Mouse (Mus musculus) embryo, embryonic 11.5 days (tissue): Measurements from ENCODE around the gene Aldh1a2.

Experiments used
- DNase-seq: peaks from one replicate; pipeline ENCODE4 v3.0.0-alpha.2; 2012; ENCODE audit warnings: low read depth, low spot score

Aldh1a2 gene

DNA sequence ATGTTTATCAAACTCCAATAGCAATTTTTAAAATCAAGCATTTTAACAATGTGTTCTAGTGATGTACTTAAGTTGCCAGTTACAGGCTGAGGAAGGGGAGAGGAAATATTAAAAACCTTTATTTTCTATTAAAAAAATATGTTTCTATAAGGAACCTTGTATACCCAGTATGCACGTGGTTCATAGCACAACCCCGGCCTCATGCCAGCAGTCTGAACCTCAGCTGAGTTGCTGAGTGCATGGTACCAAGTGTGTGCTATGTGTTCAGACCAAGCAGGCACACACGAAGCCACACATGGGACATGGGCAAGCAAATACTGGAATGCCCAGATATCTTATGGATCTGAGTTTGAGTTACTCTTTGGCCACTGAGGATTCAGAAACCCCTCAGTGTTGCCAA is 74.2 kb downstream of the Aldh1a2 start:
- DNase-seq: no peak

DNA sequence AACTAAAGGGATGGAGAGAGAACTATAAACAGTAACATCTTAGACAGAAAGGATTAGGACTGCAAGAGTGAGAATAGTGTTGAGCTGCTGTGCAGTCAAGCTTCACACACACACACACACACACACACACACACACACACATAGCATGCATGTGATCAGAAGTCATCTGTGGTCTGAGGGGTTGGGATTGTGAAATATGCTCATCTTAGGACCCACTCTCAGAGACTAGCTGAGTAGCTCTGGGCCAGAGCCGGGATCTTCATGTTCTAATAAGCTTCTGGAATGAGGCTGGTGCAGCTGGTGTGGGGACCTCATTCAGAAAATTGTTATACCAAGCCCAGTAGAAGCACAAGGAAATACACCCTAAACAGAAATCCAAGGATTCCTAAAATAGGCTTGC is 75.1 kb downstream of the Aldh1a2 start:
- no peak for DNase-seq

DNA sequence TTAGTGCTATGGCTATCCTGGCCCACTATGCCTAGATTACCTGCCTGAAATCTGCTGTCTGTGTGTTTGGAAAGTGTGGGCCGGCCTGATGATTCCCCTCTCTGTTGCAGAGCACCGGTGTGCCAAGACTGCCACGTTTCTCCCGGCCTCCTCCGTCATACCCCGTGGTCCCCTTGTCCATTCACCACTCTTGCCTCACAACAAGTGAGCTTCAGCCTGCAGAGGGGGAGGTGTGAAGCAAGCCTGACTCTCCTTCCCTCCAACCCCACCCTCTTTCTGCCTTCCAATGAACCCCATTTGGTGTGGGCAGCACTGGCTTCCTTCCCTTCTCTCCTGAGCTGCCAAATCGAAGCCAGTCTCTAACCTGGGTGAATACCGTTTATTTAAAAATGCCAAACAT is 79.9 kb downstream of the Aldh1a2 start:
- DNase-seq: no peak

DNA sequence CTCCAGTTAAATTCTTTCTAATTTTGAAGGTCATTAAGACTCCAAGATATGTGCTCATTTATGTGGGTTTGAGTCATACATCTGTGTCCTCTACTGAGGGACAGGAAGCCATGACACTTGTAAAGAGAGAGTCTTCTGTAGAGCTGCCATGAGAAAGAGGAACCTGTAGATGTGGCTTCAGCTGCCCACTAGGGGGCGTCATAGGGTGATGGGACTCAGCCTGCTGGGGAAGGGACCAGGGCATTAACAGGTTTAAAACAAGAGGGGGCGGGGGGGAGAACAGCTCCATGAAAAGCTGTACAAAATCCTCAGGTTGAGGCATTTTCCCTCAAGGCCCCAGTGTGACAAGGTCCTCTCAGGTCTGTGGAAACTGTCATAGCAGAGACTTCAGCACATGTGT is 88.0 kb downstream of the Aldh1a2 start:
- DNase-seq: no peak

DNA sequence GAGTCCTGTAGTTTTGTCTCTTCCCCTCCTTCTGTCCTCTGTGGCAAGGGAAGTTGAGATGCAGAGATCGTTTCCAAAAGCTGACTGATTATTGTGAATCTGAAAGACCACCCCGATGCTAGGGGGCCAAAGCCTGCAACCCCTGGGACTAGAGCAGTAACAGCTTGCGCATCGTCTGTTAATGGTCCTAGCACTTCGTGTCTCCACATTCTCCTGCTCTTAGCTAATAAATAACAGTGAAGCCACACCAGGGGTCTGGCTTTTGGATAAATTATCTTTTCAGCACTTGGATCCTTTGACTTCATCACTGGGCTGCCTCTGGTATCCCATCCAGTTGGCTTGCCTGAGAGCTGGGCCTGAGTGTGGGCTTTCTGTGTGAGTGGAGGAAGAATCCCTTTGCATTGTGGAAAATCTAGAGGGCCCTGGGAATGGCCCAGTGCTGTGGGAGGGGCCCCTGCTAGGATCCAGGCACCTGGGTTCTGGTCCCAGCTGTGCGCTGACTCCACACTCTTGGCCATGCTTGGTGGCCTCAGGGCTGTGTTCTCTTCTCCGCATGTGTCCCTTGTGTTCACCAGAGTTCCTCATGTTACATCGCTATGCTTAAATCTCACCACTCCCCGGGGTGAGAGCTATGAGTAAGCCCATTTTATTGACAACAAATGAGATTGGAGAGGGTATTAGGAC is 91.7 kb downstream of the Aldh1a2 start:
- no peak for DNase-seq

DNA sequence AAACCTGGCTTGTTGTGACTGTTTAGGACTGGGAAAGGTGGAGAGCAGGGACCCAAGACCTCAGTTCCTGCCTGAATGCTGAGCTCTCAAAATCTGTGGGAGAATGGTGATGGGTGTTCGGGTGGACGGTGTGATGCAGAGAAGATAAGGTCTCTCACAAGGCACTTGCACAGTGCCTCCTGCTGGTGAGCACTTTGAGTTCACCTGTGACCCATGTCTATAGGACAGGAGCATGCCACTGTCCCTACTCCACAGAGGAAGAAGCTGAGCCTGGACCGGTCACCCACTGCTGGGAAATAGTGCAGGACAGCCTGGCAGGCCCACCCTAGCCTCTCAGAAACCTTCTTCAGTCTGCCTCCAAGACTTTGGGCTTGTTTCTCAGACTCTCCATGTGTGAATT is 100.4 kb downstream of the Aldh1a2 start:
- no peak for DNase-seq

DNA sequence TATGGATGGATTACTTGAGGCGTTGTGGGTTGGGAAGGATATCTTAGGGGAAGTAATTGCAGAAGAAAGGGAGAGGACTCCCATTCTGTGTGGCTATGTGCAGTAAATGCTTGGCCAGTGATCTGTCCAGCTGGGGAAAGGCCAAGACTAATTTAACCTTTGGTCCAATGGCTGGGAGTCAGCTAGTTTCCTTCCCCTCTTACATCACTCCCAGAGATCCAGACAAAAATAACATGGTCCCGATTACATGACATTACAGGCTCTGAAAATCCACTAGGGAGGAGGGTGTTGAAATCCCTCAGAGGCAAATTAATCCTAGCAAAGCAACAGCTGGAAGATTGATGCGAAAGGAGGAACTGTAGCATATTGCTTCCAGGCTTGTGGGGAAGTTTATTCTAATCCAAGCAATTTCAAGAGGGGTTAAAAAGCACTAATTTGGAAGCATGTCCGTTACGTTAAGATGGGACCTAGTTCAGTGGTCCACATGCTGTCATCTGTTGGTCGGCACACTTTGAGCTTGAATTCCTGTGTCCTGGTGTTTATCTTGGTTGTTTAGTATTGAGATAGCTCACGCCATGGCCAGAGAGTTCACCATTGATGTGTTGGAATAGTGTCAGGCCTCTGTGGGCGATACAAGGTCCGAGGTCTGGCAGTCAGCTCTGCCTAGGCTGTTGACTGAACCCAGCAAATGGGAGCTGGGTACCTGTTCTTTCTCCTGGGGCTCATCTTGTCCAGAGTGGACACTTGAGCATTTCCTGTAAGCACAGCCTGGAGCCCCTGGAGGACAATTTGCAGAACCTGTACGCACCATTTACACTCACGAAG is 101.7 kb downstream of the Aldh1a2 start:
- no peak for DNase-seq

DNA sequence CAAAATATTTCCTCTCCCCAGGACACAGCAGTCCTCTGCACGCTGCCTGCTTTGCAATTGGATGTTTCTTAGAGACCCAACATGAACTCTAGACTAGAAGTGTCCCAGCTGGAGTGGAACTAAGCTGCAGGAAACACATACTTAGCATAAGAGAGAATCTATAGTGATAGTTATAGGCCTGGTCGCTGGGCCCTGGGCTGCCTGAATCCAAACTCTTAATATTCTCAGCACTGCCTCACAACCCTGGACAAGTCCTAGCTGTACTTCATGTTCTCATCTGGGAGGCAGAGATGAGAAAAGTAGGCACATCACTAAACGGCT is 102.3 kb downstream of the Aldh1a2 start:
- no peak for DNase-seq

DNA sequence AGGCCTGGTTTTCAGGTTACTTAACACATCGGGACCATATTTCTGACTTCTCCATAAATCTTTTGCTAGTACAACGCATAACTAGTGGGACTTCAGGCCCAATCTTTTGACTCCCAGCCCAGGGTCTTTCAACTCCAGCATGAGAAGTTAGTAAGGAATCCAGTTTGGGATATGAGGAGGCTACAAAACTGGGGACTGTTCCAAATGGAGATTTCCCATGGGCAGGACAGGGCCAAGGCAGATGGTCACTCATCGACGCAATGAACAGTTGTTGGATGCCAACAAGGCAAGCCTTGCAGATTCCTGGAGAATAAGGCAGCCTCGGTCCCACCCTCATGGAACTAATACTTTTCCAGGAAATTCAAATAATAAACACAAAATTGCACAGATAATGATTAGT is 104.2 kb downstream of the Aldh1a2 start:
- DNase-seq: no peak

DNA sequence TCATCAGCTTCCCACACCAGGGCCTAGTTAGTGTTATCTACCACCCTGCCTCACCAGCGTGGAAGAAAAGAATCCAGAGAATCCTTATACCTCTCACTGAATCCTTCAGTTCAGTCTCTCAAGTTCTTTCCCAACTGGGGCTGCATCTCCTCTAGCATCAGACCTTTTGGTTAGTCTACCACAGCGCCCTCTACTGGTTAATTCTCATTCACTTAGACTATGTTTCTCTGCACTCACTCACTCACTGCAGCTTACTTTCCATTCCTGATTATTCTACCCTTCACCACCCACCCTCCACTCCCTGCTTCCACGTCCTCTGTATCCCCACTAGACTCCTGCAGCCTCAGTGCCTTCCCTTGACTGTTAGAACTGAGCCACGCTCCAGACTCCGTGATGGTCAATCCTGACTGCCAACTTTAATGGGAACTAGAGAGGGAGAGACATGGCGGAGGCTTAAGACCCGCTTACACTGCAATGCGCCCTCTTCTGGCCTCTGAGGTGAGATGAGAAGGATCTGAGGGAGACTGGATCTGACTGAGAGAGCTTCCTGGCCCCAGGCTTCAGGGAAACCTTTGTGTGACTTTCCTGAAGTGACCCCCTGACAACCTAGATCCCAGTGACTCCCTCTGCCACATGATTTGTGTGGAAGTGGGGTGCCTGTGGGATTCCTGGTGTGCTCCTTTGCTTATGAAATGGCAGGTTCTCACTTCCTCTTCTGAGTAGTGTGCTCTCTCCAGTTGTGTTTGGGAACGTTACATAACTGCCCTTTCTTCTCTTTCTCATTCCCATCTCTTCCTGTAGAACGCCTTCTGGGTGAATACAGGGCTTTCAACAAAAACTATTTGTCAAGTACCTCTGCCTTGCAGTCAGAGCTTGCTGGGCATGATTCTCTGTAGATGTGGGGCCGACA is 104.9 kb downstream of the Aldh1a2 start:
- no peak for DNase-seq

DNA sequence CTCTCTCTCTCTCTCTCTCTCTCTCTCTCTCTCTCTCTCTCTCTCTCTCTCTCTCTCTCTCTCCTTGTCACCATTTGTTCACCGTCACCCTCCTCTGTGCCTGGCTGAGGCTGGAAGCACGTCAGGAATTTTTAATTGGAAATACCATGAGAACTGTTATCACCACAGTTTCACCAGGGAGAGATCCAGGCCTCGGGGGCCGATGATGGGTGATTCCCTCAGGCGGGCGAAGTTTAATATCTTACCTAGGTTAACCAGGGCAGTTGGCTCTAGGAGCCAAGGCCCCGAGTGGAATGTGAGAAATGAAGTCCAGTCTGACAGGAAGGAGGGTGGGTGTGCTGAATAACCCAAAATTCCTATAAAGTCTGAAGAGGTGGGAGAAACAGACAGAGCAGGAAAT is 105.8 kb downstream of the Aldh1a2 start:
- no peak for DNase-seq

DNA sequence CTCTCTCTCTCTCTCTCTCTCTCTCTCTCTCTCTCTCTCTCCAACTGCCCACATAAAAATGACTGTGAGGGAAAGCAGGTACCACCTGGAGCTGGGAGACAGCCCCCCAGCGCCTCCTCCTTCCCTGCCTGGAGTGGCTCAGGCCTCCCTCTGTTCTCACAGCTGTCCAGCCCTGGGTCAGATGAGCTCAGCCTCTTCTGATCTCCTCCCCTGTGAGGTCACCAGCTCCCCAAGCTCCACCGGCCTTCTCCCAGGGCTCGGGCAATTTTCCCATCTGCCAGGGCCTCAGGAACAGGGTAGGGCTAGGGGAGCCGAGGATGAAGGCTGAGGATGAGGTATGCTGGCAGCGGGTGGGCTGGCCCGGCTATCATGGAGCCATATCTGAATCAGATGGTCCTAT is 106.3 kb downstream of the Aldh1a2 start:
- DNase-seq: no peak

DNA sequence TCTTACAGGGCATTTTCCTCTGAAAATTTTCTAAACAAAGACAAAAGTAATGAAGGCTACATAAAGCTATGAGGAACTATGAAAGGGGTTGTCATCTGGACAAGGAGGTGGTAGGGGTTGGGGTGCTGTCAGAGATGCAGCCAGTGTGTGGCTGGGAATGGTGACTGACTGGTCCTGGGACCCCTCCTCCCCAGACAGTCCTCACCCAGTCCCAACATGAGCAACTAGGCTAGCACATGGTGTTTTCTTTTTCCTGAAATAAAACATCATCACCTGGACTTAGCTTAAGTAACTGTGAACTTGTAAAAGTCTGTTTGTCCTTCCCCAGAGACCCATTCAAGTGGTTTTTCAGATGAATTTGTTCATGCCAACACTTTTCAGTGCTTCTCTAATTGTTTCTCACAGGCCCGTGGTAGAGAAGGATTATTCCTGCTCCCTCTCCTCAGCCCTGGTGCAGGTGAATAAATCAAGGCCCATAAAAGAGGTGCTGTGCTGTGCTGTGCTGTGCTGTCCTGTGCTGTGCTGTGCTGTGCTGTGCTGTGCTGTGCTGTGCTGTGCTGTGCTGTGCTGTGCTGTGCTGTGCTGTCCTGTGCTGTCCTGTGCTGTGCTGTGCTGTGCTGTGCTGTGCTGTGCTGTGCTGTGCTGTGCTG is 107.8 kb downstream of the Aldh1a2 start:
- no peak for DNase-seq

DNA sequence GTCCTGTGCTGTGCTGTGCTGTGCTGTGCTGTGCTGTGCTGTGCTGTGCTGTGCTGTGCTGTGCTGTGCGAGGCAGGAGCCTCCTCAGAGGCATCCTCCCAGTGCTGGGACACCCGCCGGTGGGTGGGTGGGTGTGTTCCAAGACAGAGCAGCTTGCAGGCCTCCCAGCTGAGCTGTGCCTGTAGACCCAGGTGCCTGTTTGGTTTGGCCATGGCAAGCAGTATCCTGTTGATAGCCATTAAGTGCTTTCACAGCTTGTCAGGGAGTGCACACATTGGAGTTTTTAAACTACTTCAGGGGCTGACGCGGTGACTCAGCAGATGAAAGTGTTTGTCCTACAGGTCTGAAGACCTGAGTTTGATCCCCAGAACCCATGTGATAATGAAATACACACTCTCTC is 108.5 kb downstream of the Aldh1a2 start:
- no peak for DNase-seq

DNA sequence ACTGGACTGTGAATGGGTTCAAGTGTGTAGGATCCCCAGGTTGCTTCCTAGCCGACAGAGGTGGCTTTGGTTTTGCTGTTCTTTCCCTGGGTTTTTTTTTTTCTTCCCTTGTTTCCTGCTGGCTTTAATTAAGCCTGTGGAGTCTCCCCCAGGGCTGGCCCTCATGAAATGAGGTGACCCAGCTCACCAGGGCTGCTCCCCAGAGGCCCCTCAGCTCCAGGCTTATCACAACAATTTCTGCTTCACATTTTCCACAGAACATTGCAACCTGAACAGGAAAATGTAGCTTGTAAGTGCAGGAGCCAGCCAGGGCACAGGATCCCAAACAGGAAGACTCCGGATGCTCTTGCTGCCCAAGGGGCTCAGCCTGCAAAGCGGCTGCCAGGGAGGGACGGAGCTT is 110.7 kb downstream of the Aldh1a2 start:
- no peak for DNase-seq

DNA sequence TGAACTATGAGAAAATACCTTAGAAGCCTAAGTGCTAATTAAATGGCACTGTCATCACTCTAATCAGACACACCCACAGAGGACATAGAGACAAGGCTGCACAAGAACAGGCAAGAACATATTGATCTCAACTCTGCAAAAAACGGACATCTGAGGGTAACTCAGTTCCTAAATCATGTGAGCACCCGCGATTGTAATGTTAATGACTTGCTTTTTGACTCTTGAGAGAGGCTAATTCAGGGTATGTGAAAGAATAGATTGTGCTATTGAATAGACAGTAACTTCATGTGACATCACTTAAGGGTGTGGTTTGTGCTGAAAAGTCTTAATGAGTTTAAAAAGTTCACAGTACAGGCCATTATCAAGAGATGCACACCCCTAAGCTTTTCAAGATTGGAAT is 116.1 kb downstream of the Aldh1a2 start:
- no peak for DNase-seq

DNA sequence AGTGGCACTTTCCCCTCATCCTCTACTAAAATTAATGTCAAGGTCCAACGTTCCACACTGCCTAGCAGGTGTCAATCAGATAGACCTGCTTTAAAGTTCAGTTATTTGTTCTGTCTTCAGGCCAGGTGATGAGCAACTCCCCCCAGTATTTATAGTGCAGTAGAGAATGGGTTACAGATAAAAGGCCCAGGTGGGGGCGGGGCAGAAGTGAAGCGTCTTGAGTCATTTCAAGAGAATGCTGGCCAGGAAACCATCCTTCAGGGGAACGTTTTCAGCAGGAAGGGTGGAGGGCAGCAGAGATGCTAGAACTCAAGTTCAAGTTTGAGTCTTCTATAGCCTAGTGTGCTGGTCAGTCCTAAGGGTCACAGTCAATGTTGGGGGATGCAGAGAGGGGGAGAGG is 121.1 kb downstream of the Aldh1a2 start:
- no peak for DNase-seq

DNA sequence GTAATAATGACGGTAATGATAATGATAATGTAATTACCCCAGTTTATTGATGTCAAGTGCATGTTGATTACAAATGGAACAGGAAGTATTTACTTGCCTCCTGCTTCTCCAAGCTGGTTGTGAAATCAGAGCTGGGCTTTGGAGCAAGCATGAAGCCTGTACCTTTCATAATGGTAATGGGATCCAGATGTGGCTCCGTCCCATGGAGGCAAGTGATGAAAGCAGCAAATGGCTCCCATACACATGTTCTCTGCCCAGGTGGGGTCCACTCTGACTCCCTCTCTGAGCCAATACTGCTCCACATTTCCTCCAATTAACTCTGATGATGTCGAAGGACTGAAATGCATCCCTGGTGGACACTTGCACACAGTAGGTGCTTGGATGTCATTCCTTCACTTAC is 121.8 kb downstream of the Aldh1a2 start:
- no peak for DNase-seq

DNA sequence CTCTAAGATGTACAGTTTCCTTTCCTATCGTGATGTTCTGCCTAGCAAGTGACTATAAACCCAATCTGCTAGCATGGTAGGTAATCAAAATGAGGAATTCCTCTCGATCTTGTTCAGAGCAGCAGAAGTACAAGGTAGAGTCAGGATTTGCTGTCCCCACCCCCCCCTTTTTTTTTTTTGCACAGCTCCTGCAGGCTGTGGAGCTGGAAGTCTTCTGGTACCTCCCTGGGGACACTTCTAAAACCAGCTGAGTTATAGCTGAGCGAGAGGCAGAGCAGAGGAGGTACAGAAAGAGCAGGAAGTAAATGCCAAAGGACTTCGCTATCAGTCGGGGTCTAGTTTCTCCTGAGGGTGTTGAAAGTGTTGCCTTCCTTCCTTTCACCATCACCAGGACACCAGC is 124.5 kb downstream of the Aldh1a2 start:
- DNase-seq: no peak
